Mouse (Mus musculus): ENCODE data around the gene Hgfac.

DNA sequence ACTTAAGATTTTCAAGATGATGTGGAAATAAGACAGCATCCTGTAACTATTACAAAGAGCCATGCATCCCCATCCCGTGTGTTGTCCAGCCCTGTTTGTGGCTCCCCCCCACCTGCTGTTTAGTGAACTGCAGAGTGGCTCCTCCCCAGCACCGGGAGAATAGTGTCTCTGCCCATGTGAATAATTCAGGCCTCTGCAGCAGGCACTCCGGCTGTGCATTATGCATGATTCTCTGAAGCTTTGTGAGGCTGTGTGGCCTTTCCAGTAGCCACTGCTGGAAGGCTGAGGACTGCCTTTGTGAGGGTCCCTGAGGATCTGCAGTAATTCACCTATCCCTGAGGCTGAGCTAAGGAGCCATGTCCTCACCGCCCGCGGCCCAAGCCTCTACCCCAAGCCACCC is 27.3 kb upstream of the Hgfac start:
- TF ChIP-seq CTCF (IDR thresholded peaks at IDR 0.05; ENCODE audit: insufficient read depth, low read length) (no peak), POLR2A (IDR thresholded peaks at IDR 0.05; ENCODE audit: borderline replicate concordance, extremely low read depth, low read depth, low read length) (no peak)

All from lung, adult 2 months (tissue).